Mouse (Mus musculus) neutrophil, adult 59 days (primary cell): ENCODE data around the gene Gpr18. TPM values are rescaled to one million over a fixed set of nuclear protein-coding genes. Genes with fewer than 3 reads are reported as not detected.

Experiments used
- total RNA-seq, 2 experiments: library from RNA; stranded (reverse); gene quantifications; 1 replicate in 1 of 2; 2 replicates in 1 of 2; pipeline ENCODE4 v1.2.4; 2023

The Gpr18 gene
- 1 to 10 TPM; 3.4 to 5.3 TPM for total RNA-seq

GRCm38 (mm10) chr14:121915621-121916020 is at the start of gene Gpr18:
Gpr18 (minus strand) TSS chr14:121915781.

GRCm38 (mm10) chr14:121964990-121965389 is 49.4 kb upstream of the Gpr18 start, which contains the start of gene Gpr183:
Gpr183 (minus strand) TSS chr14:121965195.

GRCm38 (mm10) chr14:121878176-121878858 is 37.3 kb downstream of the Gpr18 start, which contains the start of gene Ubac2:
Ubac2 (plus strand) TSS chr14:121878620.

Other genes with a start within 250 kb of the Gpr18 start
- 1 to 10 TPM; 2.1 to 4.5 TPM for gene Dock9, start 117.9 kb downstream of the Gpr18 start, total RNA-seq
- 10 to 100 TPM; 21.7 to 29.8 TPM for gene Ubac2, start 37.2 kb downstream of the Gpr18 start, total RNA-seq
- gene Gpr183, start 49.4 kb upstream of the Gpr18 start, total RNA-seq: 10 to 100 TPM in 1 of 2 experiments, 1 to 10 TPM in 1; 8.7 to 12.4 TPM
- not detected for gene Timm8a2, start 118.9 kb upstream of the Gpr18 start, total RNA-seq
- gene Tm9sf2, start 191.3 kb upstream of the Gpr18 start, total RNA-seq: 10 to 100 TPM; 56.6 to 64.2 TPM